Mouse (Mus musculus) midbrain, embryonic 12.5 days (tissue): ENCODE data around the gene Mrpl11. TPM values are rescaled to one million over a fixed set of nuclear protein-coding genes. Genes with fewer than 3 reads are reported as not detected.
"Not testable (repeated sequence)": the region's sequence is repeated elsewhere in the genome, so short reads cannot be mapped to it uniquely, and the experiment has no call there.

Experiments
- ATAC-seq: fragments of 200-750 bp; cut with Nextera tagmentation; 2 replicates; pipeline ENCODE4 v1.8.0; 2017; ENCODE audit warnings: low read depth, moderate TSS enrichment, moderate library complexity; ENCODE audit not compliant: low FRiP score
- H3K27ac ChIP-seq: fragments of 300-500 bp; sonication (generic); replicated peaks from 2 replicates; pipeline ENCODE4 v1.5.1; 2016; ENCODE audit warnings: mild to moderate bottlenecking
- H3K27me3 ChIP-seq: fragments of 300-500 bp; sonication (generic); 2 replicates; pipeline ENCODE4 v1.6.1; 2016; ENCODE audit warnings: mild to moderate bottlenecking
- H3K36me3 ChIP-seq: fragments of 300-500 bp; sonication (generic); 2 replicates; pipeline ENCODE4 v1.6.1; 2016
- H3K4me1 ChIP-seq: fragments of 300-500 bp; sonication (generic); 2 replicates; pipeline ENCODE4 v1.6.1; 2016
- H3K4me2 ChIP-seq: fragments of 300-500 bp; sonication (generic); replicated peaks from 2 replicates; pipeline ENCODE4 v1.6.1; 2016; ENCODE audit warnings: mild to moderate bottlenecking, moderate library complexity
- H3K4me3 ChIP-seq: fragments of 300-500 bp; sonication (generic); 2 replicates; pipeline ENCODE4 v1.5.1; 2016; ENCODE audit warnings: mild to moderate bottlenecking
- H3K9ac ChIP-seq: fragments of 300-500 bp; sonication (generic); replicated peaks from 2 replicates; pipeline ENCODE4 v1.6.1; 2016; ENCODE audit warnings: mild to moderate bottlenecking, moderate library complexity
- H3K9me3 ChIP-seq: fragments of 300-500 bp; sonication (generic); 2 replicates; pipeline ENCODE4 v1.6.1; 2016; ENCODE audit warnings: mild to moderate bottlenecking
- WGBS: fragments of 180-500 bp; shearing (Covaris S2); methylation state at CpG from one replicate; pipeline ENCODE4 v1.1.7; 2016; 5-methylcytosine and 5-hydroxymethylcytosine counted together
- polyA plus RNA-seq: library from polyadenylated mRNA; unstranded; fragments of >200 nt; fragmentation: Nextera tagmentation; extraction: Ambion mirVana; gene quantifications from 2 replicates; pipeline ENCODE4 v1.2.1, GENCODE M21; 2016

Mrpl11 gene
- polyA plus RNA-seq, 1 experiment from 2014 or later: 125 TPM

DNA sequence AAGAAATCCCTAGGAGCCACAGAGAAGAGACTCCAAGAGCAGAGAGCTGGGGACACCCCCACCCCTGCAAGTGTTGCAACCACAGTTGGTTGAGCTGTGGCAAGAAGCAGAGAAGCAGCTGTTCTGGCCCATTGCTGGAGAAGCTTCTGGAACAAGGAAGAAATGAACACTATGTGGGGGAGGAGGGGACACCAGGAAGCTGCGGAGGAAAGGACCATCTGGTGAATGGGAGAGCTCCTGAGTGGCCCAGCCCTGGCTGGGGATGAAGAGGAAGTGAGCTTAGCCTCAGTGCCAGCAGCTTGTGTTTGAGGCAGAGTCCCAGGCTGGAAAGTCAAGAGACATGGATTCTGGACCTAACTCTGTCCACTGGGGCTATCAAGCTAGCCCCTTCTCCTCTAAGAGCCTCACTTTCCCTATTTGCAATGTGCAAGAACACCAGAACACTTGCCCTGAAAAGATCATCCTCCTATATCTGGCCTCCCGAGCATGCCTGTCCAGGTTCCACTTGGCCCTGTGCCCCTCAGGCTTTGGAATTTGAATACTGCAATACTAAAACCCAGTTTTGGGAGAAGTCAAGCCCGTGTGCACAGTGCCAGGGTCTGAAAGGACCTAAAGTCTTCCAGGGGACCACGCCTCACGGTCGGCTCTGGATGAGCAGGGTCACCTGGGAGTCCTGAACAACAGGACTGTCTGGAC lies 37.6 kb downstream of the Mrpl11 start:
- ATAC-seq: no peak
- WGBS: 79% methylated on average over 6 of the region's 6 CpGs
- Histone ChIP-seq H3K27ac (no peak overlapping the region), H3K4me3 (no peak overlapping the region), H3K4me1 (peaks cover 15% of the 10 kb centered on the region), H3K9ac (no peak overlapping the region), H3K4me2 (no peak overlapping the region), H3K9me3 (no peaks in the 10 kb centered on the region), H3K36me3 (no peaks in the 10 kb centered on the region), H3K27me3 (peaks cover 46% of the 10 kb centered on the region)

DNA sequence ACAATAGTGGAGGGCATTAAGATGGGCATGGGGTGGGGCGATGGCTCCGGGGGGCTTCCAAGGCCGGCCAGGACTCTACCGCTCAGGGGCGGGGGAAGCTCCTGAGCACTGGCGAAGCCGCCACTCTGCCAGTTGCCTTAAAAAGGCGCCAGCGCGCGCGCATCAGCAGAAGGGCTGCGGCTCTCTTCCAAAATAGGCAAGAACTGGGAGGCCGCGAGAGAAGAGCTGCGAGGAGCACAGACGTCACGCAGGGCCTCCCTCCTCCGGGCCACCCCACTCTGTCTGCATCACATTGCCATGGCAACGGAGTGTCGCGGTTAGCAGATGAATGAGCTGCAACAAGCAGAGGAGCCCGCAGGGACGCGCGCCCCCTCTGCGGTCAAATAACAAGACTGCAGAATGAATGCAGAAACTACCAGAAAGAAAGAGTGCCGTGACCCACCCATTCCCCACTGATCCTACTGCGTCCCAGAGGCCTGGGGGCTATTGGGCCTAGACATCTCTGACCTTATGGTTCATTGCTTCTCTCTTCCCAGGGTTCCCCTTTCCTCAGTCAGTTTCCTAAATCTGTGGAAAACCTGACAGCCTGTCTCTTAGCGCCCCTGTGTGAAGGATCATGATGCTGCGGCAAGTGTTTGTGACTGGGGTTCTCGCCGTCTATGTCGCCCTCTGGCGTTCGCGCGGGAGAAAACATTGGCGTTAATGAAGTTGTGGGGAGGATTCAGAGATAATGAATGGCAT lies 39.9 kb downstream of the Mrpl11 start:
- H3K4me2 ChIP-seq: peak overlapping the region; percentile 70
- H3K27ac ChIP-seq: peak overlapping the region; percentile 85
- WGBS: under 1% methylated on average over 39 of the region's 39 CpGs
- H3K9me3 ChIP-seq: peaks cover 8% of the 10 kb centered on the region; the same call in 1 of the 2 replicates
- peaks cover 15% of the 10 kb centered on the region for H3K4me1 ChIP-seq
- H3K36me3 ChIP-seq: no peaks in the 10 kb centered on the region
- peak overlapping the region; percentile 38 for H3K4me3 ChIP-seq
- peak overlapping the region; percentile 49 for H3K9ac ChIP-seq
- ATAC-seq: peak; percentile 98
- peaks cover 38% of the 10 kb centered on the region for H3K27me3 ChIP-seq

DNA sequence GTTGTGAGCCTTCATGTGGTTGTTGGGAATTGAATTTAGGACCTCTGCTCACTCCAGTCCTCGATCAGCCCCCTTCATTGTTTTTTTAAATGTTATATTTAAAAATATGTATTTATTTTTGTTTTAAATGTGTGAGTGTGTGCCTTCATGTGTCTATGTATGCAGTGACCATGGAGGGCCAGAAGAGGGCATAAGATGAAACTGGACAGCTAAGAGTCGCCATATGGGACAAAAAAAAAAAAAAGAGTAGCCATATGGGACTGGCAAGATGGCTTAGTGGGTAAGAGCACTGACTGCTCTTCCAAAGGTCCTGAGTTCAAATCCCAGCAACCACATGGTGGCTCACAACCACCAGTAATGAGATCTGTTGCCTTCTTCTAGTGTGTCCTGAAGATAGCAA lies 41.7 kb downstream of the Mrpl11 start:
- not testable (repeated sequence) for H3K36me3 ChIP-seq, H3K27ac ChIP-seq, ATAC-seq, H3K4me3 ChIP-seq, H3K9me3 ChIP-seq, H3K4me2 ChIP-seq, H3K9ac ChIP-seq
- H3K4me1 ChIP-seq: peaks cover 11% of the 10 kb centered on the region
- 61% methylated on average over 2 of the region's 2 CpGs for WGBS
- H3K27me3 ChIP-seq: peaks cover 27% of the 10 kb centered on the region

DNA sequence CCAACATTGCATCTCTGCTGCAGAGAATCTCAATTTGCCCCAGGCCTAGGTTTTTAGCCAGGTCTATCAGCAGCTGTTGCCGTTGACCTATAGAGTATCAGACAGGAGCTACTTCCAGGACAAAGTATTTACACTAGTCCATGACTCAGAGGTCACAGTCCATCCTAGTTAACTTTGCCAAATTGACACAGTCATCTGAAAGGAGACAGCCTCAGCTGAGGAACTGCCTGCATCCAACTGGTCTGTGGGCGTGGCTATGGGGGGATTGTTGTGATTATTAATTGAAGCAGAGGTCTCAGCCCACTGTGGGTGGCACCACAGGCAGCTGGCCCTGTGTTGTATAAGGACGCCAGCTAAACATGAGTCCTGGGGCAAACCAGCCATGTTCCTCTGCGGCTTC lies 43.0 kb downstream of the Mrpl11 start:
- H3K9ac ChIP-seq: no peak overlapping the region
- no peak overlapping the region for H3K4me3 ChIP-seq
- no peak overlapping the region for H3K4me2 ChIP-seq
- no peak for ATAC-seq
- H3K27ac ChIP-seq: no peak overlapping the region
- H3K36me3 ChIP-seq: no peaks in the 10 kb centered on the region
- H3K9me3 ChIP-seq: peaks cover 8% of the 10 kb centered on the region; the same call in 1 of the 2 replicates
- peaks cover 11% of the 10 kb centered on the region for H3K4me1 ChIP-seq
- peaks cover 19% of the 10 kb centered on the region; the same call in 1 of the 2 replicates for H3K27me3 ChIP-seq
- 76% methylated on average over 4 of the region's 4 CpGs for WGBS

DNA sequence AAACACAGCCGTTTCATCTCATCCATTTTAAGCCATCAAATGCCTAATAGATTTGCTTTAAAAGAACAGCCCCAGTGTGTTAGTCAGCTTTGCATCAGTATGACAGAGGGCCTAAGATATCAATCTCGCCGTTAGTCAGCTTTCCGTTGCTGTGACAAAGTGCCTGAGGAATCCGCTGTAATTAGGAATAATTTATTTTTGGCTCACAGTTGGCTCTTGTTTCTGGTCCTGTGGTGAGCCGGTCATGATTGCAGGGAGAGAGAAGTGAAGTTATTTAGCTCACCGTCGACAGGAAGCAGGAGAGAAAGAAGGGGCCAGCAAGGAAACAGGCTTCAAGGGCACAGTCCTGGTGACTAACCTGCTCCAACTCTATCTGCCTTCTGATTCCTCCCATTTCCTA lies 51.2 kb downstream of the Mrpl11 start:
- H3K27ac ChIP-seq: no peak overlapping the region
- ATAC-seq: no peak

DNA sequence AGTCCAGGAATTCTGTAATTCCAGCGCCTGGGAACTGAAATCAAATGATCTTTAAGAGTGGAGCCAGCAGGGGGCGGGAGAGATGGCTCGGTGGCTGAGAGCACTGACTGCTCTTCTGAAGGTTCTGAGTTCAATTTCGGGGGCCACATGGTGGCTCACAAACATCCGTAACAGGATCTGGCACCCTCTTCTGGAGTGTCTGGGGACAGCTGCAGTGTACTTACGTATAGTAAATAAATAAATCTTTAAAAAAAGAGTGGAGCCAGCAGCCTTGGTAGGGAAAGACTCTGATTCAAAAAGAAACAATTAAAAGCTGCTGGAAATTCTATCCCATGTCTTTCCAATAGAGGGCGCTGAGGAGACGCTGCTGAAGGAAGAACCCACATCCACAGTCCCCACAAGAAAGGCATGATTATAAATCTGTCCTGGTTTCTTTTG lies 53.0 kb downstream of the Mrpl11 start:
- 16% methylated on average over 8 of the region's 8 CpGs for WGBS

More for the DNA sequence above, 51.2 kb downstream of the Mrpl11 start:
- Histone ChIP-seq H3K27me3 (peaks cover 13% of the 10 kb centered on the region), H3K9me3 (no peaks in the 10 kb centered on the region), H3K9ac (no peak overlapping the region), H3K4me3 (no peak overlapping the region), H3K4me1 (no peaks in the 10 kb centered on the region), H3K36me3 (no peaks in the 10 kb centered on the region), H3K4me2 (no peak overlapping the region)
- WGBS: 85% methylated on average over 8 of the region's 8 CpGs

DNA sequence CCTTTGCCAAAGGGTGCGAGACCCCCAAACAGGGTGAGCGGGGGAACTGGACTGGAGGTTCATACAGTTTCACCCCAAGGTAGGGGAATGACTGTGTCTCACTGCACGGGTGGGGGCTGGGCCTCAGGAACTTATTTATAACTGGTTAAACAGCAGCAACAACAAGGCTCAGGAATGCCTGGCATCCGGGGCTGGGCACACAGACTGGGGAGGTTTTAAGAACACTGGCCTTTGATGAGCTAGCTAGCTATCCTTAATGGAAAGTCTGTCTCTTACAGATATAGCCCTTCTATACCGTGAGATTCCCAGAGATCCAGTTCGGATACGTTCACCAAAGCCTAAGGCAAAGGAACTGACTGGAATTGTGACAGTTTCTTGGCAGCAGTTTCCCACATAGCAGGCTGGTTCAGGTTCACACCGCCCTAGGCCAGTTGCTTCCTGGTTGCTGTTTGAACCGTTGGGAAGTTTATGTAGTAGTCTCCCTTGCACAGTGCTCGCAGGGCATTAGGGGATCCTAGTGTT lies 54.3 kb downstream of the Mrpl11 start:
- ATAC-seq: no peak

More for the DNA sequence above, 53.0 kb downstream of the Mrpl11 start:
- Histone ChIP-seq H3K4me2 (no peak overlapping the region), H3K9me3 (no peaks in the 10 kb centered on the region), H3K27ac (no peak overlapping the region), H3K9ac (no peak overlapping the region), H3K36me3 (no peaks in the 10 kb centered on the region), H3K4me1 (no peaks in the 10 kb centered on the region), H3K4me3 (no peak overlapping the region), H3K27me3 (peaks cover 13% of the 10 kb centered on the region)
- ATAC-seq: no peak

More for the DNA sequence above, 54.3 kb downstream of the Mrpl11 start:
- no peak overlapping the region for H3K27ac ChIP-seq
- WGBS: 50% methylated on average over 10 of the region's 10 CpGs
- H3K9ac ChIP-seq: no peak overlapping the region
- no peaks in the 10 kb centered on the region for H3K36me3 ChIP-seq
- no peaks in the 10 kb centered on the region for H3K4me1 ChIP-seq
- H3K9me3 ChIP-seq: no peaks in the 10 kb centered on the region
- H3K4me3 ChIP-seq: no peak overlapping the region
- no peak overlapping the region; the same call in 1 of the 2 replicates for H3K4me2 ChIP-seq
- H3K27me3 ChIP-seq: peaks cover 13% of the 10 kb centered on the region

Other genes starting within 250 kb of the Mrpl11 start
- 162 and 168 TPM in 2 replicates for gene Rbm4b, start 205.7 kb upstream of the Mrpl11 start, polyA plus RNA-seq
- 86.0 and 94.7 TPM in 2 replicates for gene Rbm4, start 168.2 kb upstream of the Mrpl11 start, polyA plus RNA-seq
- 47.3 and 50.1 TPM in 2 replicates for gene Gm21992, start 150.5 kb upstream of the Mrpl11 start, polyA plus RNA-seq
- 108 and 111 TPM in 2 replicates for gene Rbm14, start 150.5 kb upstream of the Mrpl11 start, polyA plus RNA-seq
- 34.1 and 38.1 TPM in 2 replicates for gene Ccs, start 122.8 kb upstream of the Mrpl11 start, polyA plus RNA-seq
- 0.15 TPM in 1 of 2 replicates, not detected in the other for gene Ccdc87, start 122.8 kb upstream of the Mrpl11 start, polyA plus RNA-seq
- gene Ctsf, start 107.0 kb upstream of the Mrpl11 start, polyA plus RNA-seq: 51.7 and 52.0 TPM in 2 replicates
- gene Actn3, start 84.2 kb upstream of the Mrpl11 start, polyA plus RNA-seq: 1.2 and 1.6 TPM in 2 replicates
- gene Zdhhc24, start 83.5 kb upstream of the Mrpl11 start, polyA plus RNA-seq: 21.6 and 21.8 TPM in 2 replicates
- gene Bbs1, start 55.5 kb upstream of the Mrpl11 start, polyA plus RNA-seq: 9.9 and 11.4 TPM in 2 replicates
- gene Dpp3, start 33.9 kb upstream of the Mrpl11 start, polyA plus RNA-seq: 179 and 189 TPM in 2 replicates
- gene Peli3, start 19.0 kb upstream of the Mrpl11 start, polyA plus RNA-seq: 3.8 and 4.6 TPM in 2 replicates
- 0.07 and 0.20 TPM in 2 replicates for gene Npas4, start 28.2 kb downstream of the Mrpl11 start, polyA plus RNA-seq
- 4.8 and 5.1 TPM in 2 replicates for gene Slc29a2, start 61.7 kb downstream of the Mrpl11 start, polyA plus RNA-seq
- gene B4gat1, start 76.7 kb downstream of the Mrpl11 start, polyA plus RNA-seq: 40.7 and 42.4 TPM in 2 replicates
- 4.0 and 4.4 TPM in 2 replicates for gene AC124502.3, start 76.7 kb downstream of the Mrpl11 start, polyA plus RNA-seq
- 56.6 and 63.7 TPM in 2 replicates for gene Brms1, start 79.2 kb downstream of the Mrpl11 start, polyA plus RNA-seq
- gene Rin1, start 88.3 kb downstream of the Mrpl11 start, polyA plus RNA-seq: 1.7 and 2.0 TPM in 2 replicates
- 24.7 and 31.5 TPM in 2 replicates for gene Cd248, start 105.9 kb downstream of the Mrpl11 start, polyA plus RNA-seq
- gene Tmem151a, start 123.4 kb downstream of the Mrpl11 start, polyA plus RNA-seq: 0.94 and 2.0 TPM in 2 replicates
- gene Yif1a, start 126.4 kb downstream of the Mrpl11 start, polyA plus RNA-seq: 60.9 and 61.6 TPM in 2 replicates
- gene Cnih2, start 136.4 kb downstream of the Mrpl11 start, polyA plus RNA-seq: 196 and 239 TPM in 2 replicates
- gene Rab1b, start 144.9 kb downstream of the Mrpl11 start, polyA plus RNA-seq: 232 and 247 TPM in 2 replicates
- gene Klc2, start 156.4 kb downstream of the Mrpl11 start, polyA plus RNA-seq: 53.3 and 54.7 TPM in 2 replicates